Mouse (Mus musculus): ENCODE measurements around the gene Prdm12. TPM values are rescaled to one million over a fixed set of nuclear protein-coding genes. Genes with fewer than 3 reads are reported as not detected.
A peak's percentile ranks its signal among the peaks of the same experiment; 100 is the strongest.
"Not testable (repeated sequence)": the region's sequence is repeated elsewhere in the genome, so short reads cannot be mapped to it uniquely, and the experiment has no call there.

The Prdm12 gene
- polyA plus RNA-seq, 1 experiment from 2014 or later = 9.4 TPM

GRCm38 (mm10) chr2:31653971-31654853, 14.4 kb downstream of the Prdm12 start:
- WGBS = under 1% methylated on average over 99 of the region's 109 CpGs
- 0 out of 2 replicates have a peak overlapping the region, but pooled peaks have one; percentile 23 for H3K27ac ChIP-seq
- H3K27me3 ChIP-seq = peaks cover 86% of the 10 kb centered on the region
- H3K4me1 ChIP-seq = peaks cover 11% of the 10 kb centered on the region; the same call in 1 of the 2 replicates
- H3K9ac ChIP-seq = peak overlapping the region; percentile 40
- ATAC-seq (ENCODE audit: insufficient number of reproducible peaks, insufficient read depth, low FRiP score, low TSS enrichment) = 0 out of 2 replicates have a peak, but pooled peaks have one; percentile 32
- H3K9me3 ChIP-seq = no peaks in the 10 kb centered on the region
- H3K36me3 ChIP-seq = no peaks in the 10 kb centered on the region
- peak overlapping the region; percentile 99 for H3K4me2 ChIP-seq (replicated peaks)
- peak overlapping the region; percentile 55 for H3K4me3 ChIP-seq

- peaks cover 11% of the 10 kb centered on the region; the same call in 1 of the 2 replicates for H3K4me1 ChIP-seq
- no peak for ATAC-seq (ENCODE audit: insufficient number of reproducible peaks, insufficient read depth, low FRiP score, low TSS enrichment)
- H3K4me2 ChIP-seq (replicated peaks) = peak overlapping the region; percentile 99
- no peak overlapping the region for H3K27ac ChIP-seq
- H3K27me3 ChIP-seq = peaks cover 78% of the 10 kb centered on the region
- H3K4me3 ChIP-seq = peak overlapping the region; percentile 55
- no peak overlapping the region for H3K9ac ChIP-seq
- WGBS = 5% methylated on average over 22 of the region's 22 CpGs
- no peaks in the 10 kb centered on the region for H3K9me3 ChIP-seq
- H3K36me3 ChIP-seq = no peaks in the 10 kb centered on the region
Measured at GRCm38 (mm10) chr2:31654854-31655559, 15.2 kb downstream of the Prdm12 start.

- Histone ChIP-seq H3K4me3 (no peak overlapping the region), H3K27ac (no peak overlapping the region), H3K9me3 (no peaks in the 10 kb centered on the region), H3K4me1 (peaks cover 11% of the 10 kb centered on the region; the same call in 1 of the 2 replicates), H3K4me2 (replicated peaks) (no peak overlapping the region), H3K36me3 (no peaks in the 10 kb centered on the region), H3K27me3 (peaks cover 67% of the 10 kb centered on the region), H3K9ac (no peak overlapping the region)
- no peak for ATAC-seq (ENCODE audit: insufficient number of reproducible peaks, insufficient read depth, low FRiP score, low TSS enrichment)
- 87% methylated on average over 7 of the region's 7 CpGs for WGBS
Measured at GRCm38 (mm10) chr2:31656374-31656773, 16.5 kb downstream of the Prdm12 start.

- H3K4me2 ChIP-seq (replicated peaks) = no peak overlapping the region
- H3K4me3 ChIP-seq = no peak overlapping the region
- ATAC-seq (ENCODE audit: insufficient number of reproducible peaks, insufficient read depth, low FRiP score, low TSS enrichment) = no peak
- H3K27ac ChIP-seq = no peak overlapping the region
- H3K27me3 ChIP-seq = peaks cover 5% of the 10 kb centered on the region
- H3K9me3 ChIP-seq = no peaks in the 10 kb centered on the region
- no peak overlapping the region for H3K9ac ChIP-seq
- no peaks in the 10 kb centered on the region for H3K4me1 ChIP-seq
- H3K36me3 ChIP-seq = no peaks in the 10 kb centered on the region
- WGBS = 69% methylated on average over 8 of the region's 8 CpGs
Measured at GRCm38 (mm10) chr2:31662939-31663803, 23.3 kb downstream of the Prdm12 start.

- Histone ChIP-seq H3K9me3 (no peaks in the 10 kb centered on the region), H3K27ac (no peak overlapping the region), H3K27me3 (peaks cover 2% of the 10 kb centered on the region; the same call in 1 of the 2 replicates), H3K4me2 (replicated peaks) (no peak overlapping the region), H3K9ac (no peak overlapping the region), H3K4me3 (no peak overlapping the region), H3K36me3 (no peaks in the 10 kb centered on the region), H3K4me1 (no peaks in the 10 kb centered on the region)
- WGBS = 91% methylated on average over 1 of the region's 1 CpGs
- no peak for ATAC-seq (ENCODE audit: insufficient number of reproducible peaks, insufficient read depth, low FRiP score, low TSS enrichment)
Measured at GRCm38 (mm10) chr2:31663804-31664180, 24.0 kb downstream of the Prdm12 start.

- WGBS = 26% methylated on average over 4 of the region's 4 CpGs
- Histone ChIP-seq H3K36me3 (peaks cover 3% of the 10 kb centered on the region; the same call in 1 of the 2 replicates), H3K4me2 (replicated peaks) (no peak overlapping the region), H3K27me3 (peaks cover 2% of the 10 kb centered on the region; the same call in 1 of the 2 replicates), H3K9ac (no peak overlapping the region), H3K4me3 (no peak overlapping the region), H3K9me3 (no peaks in the 10 kb centered on the region), H3K4me1 (peaks cover 9% of the 10 kb centered on the region), H3K27ac (no peak overlapping the region)
- ATAC-seq (ENCODE audit: insufficient number of reproducible peaks, insufficient read depth, low FRiP score, low TSS enrichment) = no peak
Measured at GRCm38 (mm10) chr2:31667332-31667731, 27.5 kb downstream of the Prdm12 start.

GRCm38 (mm10) chr2:31670551-31671035, 30.8 kb downstream of the Prdm12 start, which contains the start of gene Exosc2:
Gene Exosc2 (plus strand): TSS chr2:31670715.
- Histone ChIP-seq H3K9ac (peak within 1 kb of the TSS; percentile 72), H3K4me1 (peaks cover 10% of the 10 kb centered on the region), H3K27ac (peak within 1 kb of the TSS; percentile 75; the same call in 1 of the 2 replicates), H3K4me2 (replicated peaks) (peak within 1 kb of the TSS; percentile 55), H3K27me3 (no peaks in the 10 kb centered on the region), H3K4me3 (peak within 1 kb of the TSS; percentile 66), H3K36me3 (peaks cover 34% of the 10 kb centered on the region), H3K9me3 (no peaks in the 10 kb centered on the region)
- peak; percentile 92 for ATAC-seq (ENCODE audit: insufficient number of reproducible peaks, insufficient read depth, low FRiP score, low TSS enrichment)
- 1% methylated on average over 27 of the region's 27 CpGs for WGBS

GRCm38 (mm10) chr2:31678641-31679040, 38.8 kb downstream of the Prdm12 start:
- Histone ChIP-seq H3K4me2 (replicated peaks) (no peak overlapping the region), H3K27ac (no peak overlapping the region), H3K36me3 (peaks cover 69% of the 10 kb centered on the region), H3K27me3 (no peaks in the 10 kb centered on the region), H3K9me3 (no peaks in the 10 kb centered on the region), H3K4me1 (no peaks in the 10 kb centered on the region), H3K9ac (no peak overlapping the region), H3K4me3 (no peak overlapping the region)
- WGBS = over 99% methylated on average over 6 of the region's 6 CpGs
- no peak for ATAC-seq (ENCODE audit: insufficient number of reproducible peaks, insufficient read depth, low FRiP score, low TSS enrichment)

- H3K4me1 ChIP-seq; H3K9me3 ChIP-seq; H3K9ac ChIP-seq; ATAC-seq (ENCODE audit: insufficient number of reproducible peaks, insufficient read depth, low FRiP score, low TSS enrichment); H3K4me3 ChIP-seq; H3K27ac ChIP-seq; H3K27me3 ChIP-seq; H3K4me2 ChIP-seq (replicated peaks): not testable (repeated sequence)
- WGBS = 87% methylated on average over 15 of the region's 15 CpGs
- peaks cover 44% of the 10 kb centered on the region for H3K36me3 ChIP-seq
Measured at GRCm38 (mm10) chr2:31681051-31681707, 41.3 kb downstream of the Prdm12 start.

- no peak for ATAC-seq (ENCODE audit: insufficient number of reproducible peaks, insufficient read depth, low FRiP score, low TSS enrichment)
- H3K9ac ChIP-seq = no peak overlapping the region
- no peaks in the 10 kb centered on the region for H3K27me3 ChIP-seq
- H3K4me3 ChIP-seq = no peak overlapping the region
- H3K27ac ChIP-seq = no peak overlapping the region
- H3K4me2 ChIP-seq (replicated peaks) = no peak overlapping the region
- no peaks in the 10 kb centered on the region for H3K9me3 ChIP-seq
- H3K4me1 ChIP-seq = no peaks in the 10 kb centered on the region
- WGBS = 87% methylated on average over 6 of the region's 6 CpGs
- H3K36me3 ChIP-seq = peaks cover 38% of the 10 kb centered on the region
Measured at GRCm38 (mm10) chr2:31681731-31682235, 41.9 kb downstream of the Prdm12 start.
